Mouse (Mus musculus): ENCODE data around the gene Gjb3.

- TF ChIP-seq EP300 (IDR thresholded peaks at IDR 0.05; ENCODE audit: low read depth in 1 of 2, low read length in 2 of 2) (no peak), E2F4 (IDR thresholded peaks at IDR 0.05; ENCODE audit: borderline replicate concordance, low read depth, low read length) (no peak), POLR2A (IDR thresholded peaks at IDR 0.05; ENCODE audit: control insufficient read depth in 1 of 2, insufficient read depth in 1 of 2, low read depth in 1 of 2, low read length in 2 of 2, poor library complexity in 1 of 2) (no peak), CTCF (IDR thresholded peaks at IDR 0.05 in 2 of 3, conservative IDR thresholded peaks at IDR 0.05 in 1 of 3; ENCODE audit: control insufficient read depth in 1 of 3, insufficient read depth in 1 of 3, low read depth in 2 of 3, low read length in 3 of 3, poor library complexity in 1 of 3, severe bottlenecking in 1 of 3) (no peak), ZC3H11A (IDR thresholded peaks at IDR 0.05; ENCODE audit: low read depth, low read length) (no peak), ZNF384 (IDR thresholded peaks at IDR 0.05; ENCODE audit: low read depth, low read length) (no peak), MEF2A (IDR thresholded peaks at IDR 0.05; ENCODE audit: extremely low read depth, insufficient replicate concordance, low read depth, low read length, poor library complexity, severe bottlenecking) (no peak), HCFC1 (IDR thresholded peaks at IDR 0.05; ENCODE audit: low read depth, low read length) (no peak), CHD1 (IDR thresholded peaks at IDR 0.05; ENCODE audit: low read depth, low read length) (no peak), SIN3A (IDR thresholded peaks at IDR 0.05; ENCODE audit: low read length) (no peak)
Measured at GRCm38 (mm10) chr4:127364431-127364830, 33.8 kb upstream of the Gjb3 start.
